26 mouse cellular contexts compared by ENCODE assay signal in genomic region chr9:107347586-107348183, GRCm38 (mm10). TPM values are rescaled to one million over a fixed set of nuclear protein-coding genes. Genes with fewer than 3 reads are reported as not detected.
DNase-seq lines count a peak whose midpoint lies in the region; ATAC-seq and TF ChIP-seq lines count a peak whose summit lies in the region.
"Had no signal": no experiment of that assay in that cellular context is flagged by ENCODE, and none has a peak within 500 bp of the region (broad histone marks: within the 10 kb centered on the region; RNA-seq: fewer than 3 reads in every experiment).

No protein-coding gene starts in this region.

- no peak for TF ChIP-seq EP300 in heart, adult 2 months (IDR thresholded peaks at IDR 0.05; ENCODE audit: insufficient read depth, low read depth, low read length)

- H3K79me2 ChIP-seq in heart, adult 2 months (replicated peaks; ENCODE audit: control insufficient read depth, insufficient read depth, low read length), result no peaks in the 10 kb centered on the region

- no peak for TF ChIP-seq POLR2A in cerebellum, adult 2 months (IDR thresholded peaks at IDR 0.05; ENCODE audit: borderline replicate concordance, insufficient read depth, low read length)
- TF ChIP-seq POLR2A in heart, adult 2 months (IDR thresholded peaks at IDR 0.05; ENCODE audit: insufficient read depth, low read depth, low read length), result no peak

- ATAC-seq in cerebellum, adult (ENCODE audit: insufficient number of reproducible peaks, low FRiP score, low TSS enrichment), result no peak
- ATAC-seq in limb, embryonic 12.5 days (ENCODE audit: insufficient number of reproducible peaks, insufficient read depth, low FRiP score, low TSS enrichment, low read depth), result no peak
- ATAC-seq: CD4-positive, CD25-positive, alpha-beta regulatory T cell, adult 4 months; intestine, postnatal 0 days; liver, postnatal 0 days; lung, postnatal 0 days; midbrain, embryonic 16.5 days had no signal

- H3K4me2 ChIP-seq in limb, embryonic 12.5 days, result no peak overlapping the region
- H3K4me2 ChIP-seq: embryonic facial prominence, embryonic 12.5 days; forebrain, embryonic 12.5 days; liver, embryonic 11.5 days; neural tube, embryonic 13.5 days had no signal

- H3K27ac ChIP-seq in cerebellum, adult 2 months (ENCODE audit: insufficient read depth, low read length), result peak overlapping the region; percentile 61
- peak overlapping the region; percentile 31 for H3K27ac ChIP-seq in heart, adult 2 months
- no peak overlapping the region for H3K27ac ChIP-seq in limb, embryonic 12.5 days
- no peak overlapping the region for H3K27ac ChIP-seq in limb, embryonic 10.5 days
- H3K27ac ChIP-seq: embryonic facial prominence, embryonic 12.5 days; forebrain, embryonic 12.5 days; hindbrain, embryonic 10.5 days; macrophage; neural tube, embryonic 13.5 days had no signal

- no peaks in the 10 kb centered on the region for H3K27me3 ChIP-seq in cerebellum, adult 2 months (ENCODE audit: control insufficient read depth, insufficient read depth, low read length)
- H3K27me3 ChIP-seq in heart, adult 2 months (ENCODE audit: control insufficient read depth, insufficient read depth, low read length), result no peaks in the 10 kb centered on the region
- peaks cover 33% of the 10 kb centered on the region for H3K27me3 ChIP-seq in limb, embryonic 12.5 days
- peaks cover 19% of the 10 kb centered on the region; the same call in 1 of the 2 replicates for H3K27me3 ChIP-seq in limb, embryonic 10.5 days (ENCODE audit: low read depth, poor library complexity, severe bottlenecking)

- peaks cover 39% of the 10 kb centered on the region for H3K4me1 ChIP-seq in cerebellum, adult 2 months (ENCODE audit: control insufficient read depth, insufficient read depth, low read length)
- peaks cover 3% of the 10 kb centered on the region; the same call in 1 of the 2 replicates for H3K4me1 ChIP-seq in heart, adult 2 months (ENCODE audit: control insufficient read depth, insufficient read depth, low read length)
- H3K4me1 ChIP-seq in limb, embryonic 12.5 days (replicated peaks), result no peaks in the 10 kb centered on the region
- H3K4me1 ChIP-seq in limb, embryonic 10.5 days, result peaks cover 2% of the 10 kb centered on the region; the same call in 1 of the 2 replicates
- H3K4me1 ChIP-seq: embryonic facial prominence, embryonic 12.5 days; forebrain, embryonic 12.5 days had no signal

- peak; percentile 61 to 62 for DNase-seq in cerebellum, adult 2 months
- peak in 1 of 2 experiments; percentile 33 for DNase-seq in heart, adult 2 months
- no peak for DNase-seq in heart, adult 9 months (ENCODE audit: low spot score in 2 of 2)
- no peak for DNase-seq in limb, embryonic 10.5 days (ENCODE audit: low spot score)
- DNase-seq in spleen, adult 12 weeks (ENCODE audit: low spot score), result no peak
- no peak for DNase-seq in adrenal gland, postnatal 36 days
- DNase-seq: kidney, postnatal 4 days; liver, postnatal 0 days; right cerebral cortex, adult 18-20 months; right cerebral cortex, postnatal 4 days; thymus, adult 18-20 months; thymus, postnatal 36 days had no signal

- H3K36me3 ChIP-seq in heart, adult 2 months (ENCODE audit: control insufficient read depth, insufficient read depth, low read length), result no peaks in the 10 kb centered on the region
- H3K36me3 ChIP-seq in limb, embryonic 12.5 days, result no peaks in the 10 kb centered on the region
- no peaks in the 10 kb centered on the region for H3K36me3 ChIP-seq in limb, embryonic 10.5 days
- H3K36me3 ChIP-seq: embryonic facial prominence, embryonic 12.5 days; forebrain, embryonic 12.5 days; hindbrain, embryonic 10.5 days had no signal

- no peak overlapping the region for H3K4me3 ChIP-seq in cerebellum, adult 2 months (replicated peaks; ENCODE audit: insufficient read depth, low read depth, low read length)
- no peak overlapping the region for H3K4me3 ChIP-seq in heart, adult 2 months
- H3K4me3 ChIP-seq in limb, embryonic 12.5 days (replicated peaks), result no peak overlapping the region
- H3K4me3 ChIP-seq in limb, embryonic 10.5 days, result no peak overlapping the region
- H3K4me3 ChIP-seq: embryonic facial prominence, embryonic 12.5 days; erythroblast, embryonic 14.5 days; forebrain, embryonic 12.5 days; hindbrain, embryonic 10.5 days; myocyte; neural tube, embryonic 13.5 days had no signal

- WGBS in cerebellum, adult 2 months, result 5% methylated on average over 9 of the region's 9 CpGs
- 52% methylated on average over 9 of the region's 9 CpGs for WGBS in heart, adult 2 months
- WGBS in limb, embryonic 12.5 days, result 76% methylated on average over 9 of the region's 9 CpGs
- 76% methylated on average over 9 of the region's 9 CpGs for WGBS in limb, embryonic 10.5 days

- TF ChIP-seq CTCF in cerebellum, adult 2 months (IDR thresholded peaks at IDR 0.05; ENCODE audit: borderline replicate concordance, insufficient read depth, low read depth, low read length), result no peak
- no peak for TF ChIP-seq CTCF in heart, adult 2 months (IDR thresholded peaks at IDR 0.05)

- H3K9ac ChIP-seq in heart, adult 2 months (ENCODE audit: low read depth, low read length), result no peak overlapping the region; the same call in 1 of the 2 replicates
- 0 out of 2 replicates have a peak overlapping the region, but pooled peaks have one; percentile 27 for H3K9ac ChIP-seq in limb, embryonic 12.5 days (replicated peaks)
- H3K9ac ChIP-seq: embryonic facial prominence, embryonic 12.5 days; forebrain, embryonic 12.5 days; liver, postnatal 0 days; neural tube, embryonic 13.5 days had no signal

- H3K9me3 ChIP-seq in limb, embryonic 12.5 days, result no peaks in the 10 kb centered on the region
- H3K9me3 ChIP-seq in limb, embryonic 10.5 days (replicated peaks), result no peaks in the 10 kb centered on the region
- H3K9me3 ChIP-seq: embryonic facial prominence, embryonic 12.5 days; forebrain, embryonic 12.5 days; hindbrain, embryonic 10.5 days; neural tube, embryonic 13.5 days had no signal

- intact Hi-C loops in heart, adult 2 months (cut with DNase I), result no loop called here

RNA-seq across cellular contexts. Expression of gene 6430571L13Rik, which starts 7.3 kb away (rescaled TPM):
- 44.9 and 52.5 TPM in 2 replicates for polyA plus RNA-seq in cerebellum, adult 2 months (2012; rRNA removed)
- total RNA-seq in heart, adult 2 months (2021), result 1 to 10 TPM; 5.2 to 6.5 TPM
- 4.1 and 5.0 TPM in 2 replicates for polyA plus RNA-seq in heart, adult 2 months (2012; rRNA removed)
- 0.81 and 1.4 TPM in 2 replicates for polyA plus RNA-seq in limb, embryonic 12.5 days (2016; fragmentation: Nextera tagmentation; extraction: Ambion mirVana)
- 0.72 and 0.74 TPM in 2 replicates for polyA plus RNA-seq in limb, embryonic 10.5 days (2016; fragmentation: Nextera tagmentation; extraction: Ambion mirVana)
- 1 to 10 TPM; 1.2 to 1.3 TPM for total RNA-seq in adrenal gland, postnatal 36 days (2021)
- polyA plus RNA-seq: erythroblast, embryonic 14.5 days; macrophage had no signal

RNA-seq across cellular contexts. Expression of gene Hemk1, which starts 9.5 kb away (rescaled TPM):
- polyA plus RNA-seq in cerebellum, adult 2 months (2012; rRNA removed), result 27.8 and 31.7 TPM in 2 replicates
- total RNA-seq in heart, adult 2 months (2021), result 10 to 100 TPM; 21.2 to 21.4 TPM
- polyA plus RNA-seq in heart, adult 2 months (2012; rRNA removed), result 30.3 and 37.0 TPM in 2 replicates
- polyA plus RNA-seq in limb, embryonic 12.5 days (2016; fragmentation: Nextera tagmentation; extraction: Ambion mirVana), result 10.6 and 11.6 TPM in 2 replicates
- polyA plus RNA-seq in limb, embryonic 10.5 days (2016; fragmentation: Nextera tagmentation; extraction: Ambion mirVana), result 10.3 and 12.2 TPM in 2 replicates
- total RNA-seq in adrenal gland, postnatal 36 days (2021), result 10 to 100 TPM; 15.6 to 16.1 TPM

RNA-seq across cellular contexts. Expression of gene Cacna2d2, which starts 51.7 kb away (rescaled TPM):
- 130 and 148 TPM in 2 replicates for polyA plus RNA-seq in cerebellum, adult 2 months (2012; rRNA removed)
- 10 to 100 TPM; 12.9 to 14.1 TPM for total RNA-seq in heart, adult 2 months (2021)
- polyA plus RNA-seq in heart, adult 2 months (2012; rRNA removed), result 10.5 and 13.3 TPM in 2 replicates
- polyA plus RNA-seq in limb, embryonic 12.5 days (2016; fragmentation: Nextera tagmentation; extraction: Ambion mirVana), result 0.37 and 0.49 TPM in 2 replicates
- polyA plus RNA-seq in limb, embryonic 10.5 days (2016; fragmentation: Nextera tagmentation; extraction: Ambion mirVana), result 0.20 and 0.34 TPM in 2 replicates
- 1 to 10 TPM; 4.9 to 5.2 TPM for total RNA-seq in adrenal gland, postnatal 36 days (2021)
- polyA plus RNA-seq: erythroblast, embryonic 14.5 days; liver, postnatal 0 days; macrophage had no signal

RNA-seq across cellular contexts. Expression of gene Cish, which starts 51.9 kb away (rescaled TPM):
- polyA plus RNA-seq in cerebellum, adult 2 months (2012; rRNA removed), result 4.1 and 4.3 TPM in 2 replicates
- total RNA-seq in heart, adult 2 months (2021), result 100 to 1,000 TPM; 151 to 167 TPM
- 89.8 and 118 TPM in 2 replicates for polyA plus RNA-seq in heart, adult 2 months (2012; rRNA removed)
- 4.2 and 8.1 TPM in 2 replicates for polyA plus RNA-seq in limb, embryonic 12.5 days (2016; fragmentation: Nextera tagmentation; extraction: Ambion mirVana)
- polyA plus RNA-seq in limb, embryonic 10.5 days (2016; fragmentation: Nextera tagmentation; extraction: Ambion mirVana), result 4.3 and 5.1 TPM in 2 replicates
- 10 to 100 TPM; 31.7 to 31.8 TPM for total RNA-seq in adrenal gland, postnatal 36 days (2021)

RNA-seq across cellular contexts. Expression of gene Mapkapk3, which starts 58.0 kb away (rescaled TPM):
- polyA plus RNA-seq in cerebellum, adult 2 months (2012; rRNA removed), result 10.5 and 11.7 TPM in 2 replicates
- 10 to 100 TPM; 29.0 to 36.0 TPM for total RNA-seq in heart, adult 2 months (2021)
- polyA plus RNA-seq in heart, adult 2 months (2012; rRNA removed), result 26.1 and 40.8 TPM in 2 replicates
- 5.5 and 6.7 TPM in 2 replicates for polyA plus RNA-seq in limb, embryonic 12.5 days (2016; fragmentation: Nextera tagmentation; extraction: Ambion mirVana)
- 5.3 and 5.9 TPM in 2 replicates for polyA plus RNA-seq in limb, embryonic 10.5 days (2016; fragmentation: Nextera tagmentation; extraction: Ambion mirVana)
- total RNA-seq in adrenal gland, postnatal 36 days (2021), result 10 to 100 TPM; 53.7 to 54.3 TPM

Comparison
In these comparisons a context has a peak if more than half of its experiments do, and no peak if none do; other contexts are left out.
1. DNase-seq: peak in cerebellum, adult 2 months (2 of 2); none in heart, adult 9 months (0 of 2), limb, embryonic 10.5 days (single experiment), spleen, adult 12 weeks (single experiment) and adrenal gland, postnatal 36 days (0 of 2).
2. H3K27ac ChIP-seq: peak in cerebellum, adult 2 months (single experiment) and heart, adult 2 months (single experiment); none in limb, embryonic 12.5 days (single experiment) and limb, embryonic 10.5 days (single experiment).